Mouse (Mus musculus) embryonic fibroblast, embryonic 13.5 days (primary cell): Measurements from ENCODE around the gene Usp7.

ENCODE experiments used
- CTCF ChIP-seq: IDR thresholded peaks from 2 replicates; pipeline ENCODE4 v1.5.1; 2011; ENCODE audit warnings: mild to moderate bottlenecking, control low read depth, low read length, moderate library complexity, borderline replicate concordance; ENCODE audit not compliant: insufficient read depth
- POLR2A ChIP-seq: IDR thresholded peaks from 2 replicates; pipeline ENCODE4 v1.6.1; 2011; ENCODE audit warnings: low read depth, mild to moderate bottlenecking, control low read depth, low read length, moderate library complexity

- TF ChIP-seq POLR2A (no peak), CTCF (no peak)
These were observed 125.7 kb downstream of the Usp7 start for GRCm38 (mm10) chr16:8666452-8666851.
